Mouse (Mus musculus): ENCODE data around the gene Nrxn1.

GRCm38 (mm10) chr17:91093081-91093875 lies 407 bp upstream of the Nrxn1 start:
- no peak for TF ChIP-seq POLR2A (IDR thresholded peaks at IDR 0.05; ENCODE audit: borderline replicate concordance, extremely low read depth, low read depth, low read length)
- TF ChIP-seq CTCF (IDR thresholded peaks at IDR 0.05; ENCODE audit: insufficient read depth, low read length), result no peak
